Mouse (Mus musculus) stomach, embryonic 14.5 days (tissue): ENCODE results near the gene Telo2. TPM values are rescaled to one million over a fixed set of nuclear protein-coding genes. Genes with fewer than 3 reads are reported as not detected.
A peak's percentile ranks its signal among the peaks of the same experiment; 100 is the strongest.

Source experiments
- ATAC-seq: fragments of 200-750 bp; cut with Nextera tagmentation; 2 replicates; pipeline ENCODE4 v1.8.0; 2017; ENCODE audit warnings: low read depth, moderate TSS enrichment; ENCODE audit not compliant: insufficient number of reproducible peaks, insufficient read depth, low FRiP score
- H3K27ac ChIP-seq: fragments of 300-500 bp; sonication (generic); 2 replicates; pipeline ENCODE4 v1.5.1; 2014; ENCODE audit warnings: mild to moderate bottlenecking, low read length, moderate library complexity, mixed read lengths
- H3K27me3 ChIP-seq: fragments of 300-500 bp; sonication (generic); 2 replicates; pipeline ENCODE4 v1.6.1; 2014; ENCODE audit warnings: low read length, control low read depth, mixed read lengths; ENCODE audit not compliant: control insufficient read depth, insufficient read depth
- H3K36me3 ChIP-seq: fragments of 300-500 bp; sonication (generic); 2 replicates; pipeline ENCODE4 v1.6.1; 2014; ENCODE audit warnings: mild to moderate bottlenecking, control low read depth, low read length, moderate library complexity, mixed read lengths; ENCODE audit not compliant: control insufficient read depth, insufficient read depth
- H3K4me1 ChIP-seq: fragments of 300-500 bp; sonication (generic); 2 replicates; pipeline ENCODE4 v1.6.1; 2014; ENCODE audit warnings: low read length, control low read depth, mixed read lengths; ENCODE audit not compliant: control insufficient read depth, insufficient read depth
- H3K4me2 ChIP-seq: fragments of 300-500 bp; sonication (generic); replicated peaks from 2 replicates; pipeline ENCODE4 v1.6.1; 2014; ENCODE audit warnings: low read depth, low read length, control low read depth
- H3K4me3 ChIP-seq: fragments of 300-500 bp; sonication (generic); 2 replicates; pipeline ENCODE4 v1.5.1; 2014; ENCODE audit warnings: low read depth, low read length, control low read depth
- H3K9ac ChIP-seq: fragments of 300-500 bp; sonication (generic); replicated peaks from 2 replicates; pipeline ENCODE4 v1.6.1; 2014; ENCODE audit warnings: low read depth, mild to moderate bottlenecking, control low read depth, low read length, moderate library complexity, mixed read lengths
- H3K9me3 ChIP-seq: fragments of 300-500 bp; sonication (generic); 2 replicates; pipeline ENCODE4 v1.6.1; 2016; ENCODE audit warnings: low read depth, low read length, control low read depth; ENCODE audit not compliant: control insufficient read depth
- WGBS: fragments of 180-500 bp; shearing (Covaris S2); extraction: QIAGEN DNeasy Blood & Tissue Kit; methylation state at CpG from one replicate; pipeline ENCODE4 v1.1.7; 2014; 5-methylcytosine and 5-hydroxymethylcytosine counted together
- polyA plus RNA-seq: library from polyadenylated mRNA; unstranded; fragments of >200 nt; fragmentation: Nextera tagmentation; extraction: Ambion mirVana; gene quantifications from 2 replicates; pipeline ENCODE4 v1.2.1, GENCODE M21; 2014

Gene Telo2
- polyA plus RNA-seq, 1 experiment from 2014 or later, result 38.2 TPM

DNA sequence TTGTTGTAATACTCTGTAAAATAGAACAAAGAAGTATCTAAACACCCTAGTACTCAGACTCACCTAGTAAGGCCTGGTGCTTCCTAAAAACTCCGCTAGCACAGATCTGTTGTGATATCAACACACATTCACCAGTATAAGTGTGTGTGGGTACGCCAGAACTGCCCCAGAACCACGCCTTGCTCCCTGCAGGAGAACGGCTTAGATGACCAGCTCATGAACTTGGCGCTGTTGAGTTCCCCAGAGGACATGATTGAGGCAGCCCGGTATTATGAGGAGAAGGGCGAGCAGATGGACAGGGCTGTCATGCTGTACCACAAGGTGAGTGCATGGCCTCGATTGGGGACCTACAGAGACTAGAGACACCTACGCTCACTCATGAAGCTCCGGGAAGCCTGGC is 25.3 kb downstream of the Telo2 start:
- Histone ChIP-seq H3K27ac (no peak overlapping the region), H3K9me3 (no peaks in the 10 kb centered on the region), H3K4me2 (no peak overlapping the region), H3K4me3 (no peak overlapping the region), H3K36me3 (peaks cover 18% of the 10 kb centered on the region), H3K4me1 (no peaks in the 10 kb centered on the region), H3K9ac (no peak overlapping the region), H3K27me3 (no peaks in the 10 kb centered on the region)
- WGBS, result 95% methylated on average over 10 of the region's 10 CpGs
- no peak for ATAC-seq

DNA sequence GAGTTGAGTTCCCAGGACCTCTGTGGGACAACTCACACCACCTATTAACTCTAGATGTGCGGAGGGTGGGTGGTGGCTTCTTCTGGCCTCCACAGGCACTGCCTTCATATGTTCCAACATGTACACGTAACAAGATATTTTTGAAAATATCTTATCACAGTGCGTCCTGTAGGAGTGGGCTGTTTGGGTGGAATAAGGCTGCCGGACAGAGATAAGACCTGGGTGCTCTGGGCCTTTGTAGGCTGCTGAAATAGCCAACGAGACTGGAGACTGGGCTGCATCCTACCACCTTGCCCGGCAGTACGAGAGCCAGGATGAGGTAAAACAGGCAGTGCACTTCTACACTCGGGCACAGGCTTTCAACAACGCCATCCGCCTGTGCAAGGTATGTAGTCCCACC is 26.6 kb downstream of the Telo2 start:
- Histone ChIP-seq H3K4me3 (no peak overlapping the region), H3K27ac (no peak overlapping the region), H3K4me1 (peaks cover 8% of the 10 kb centered on the region), H3K9me3 (no peaks in the 10 kb centered on the region), H3K27me3 (no peaks in the 10 kb centered on the region), H3K9ac (no peak overlapping the region), H3K4me2 (no peak overlapping the region), H3K36me3 (peaks cover 16% of the 10 kb centered on the region)
- ATAC-seq, result peak; percentile 66; the same call in 1 of the 2 replicates
- 89% methylated on average over 10 of the region's 10 CpGs for WGBS

DNA sequence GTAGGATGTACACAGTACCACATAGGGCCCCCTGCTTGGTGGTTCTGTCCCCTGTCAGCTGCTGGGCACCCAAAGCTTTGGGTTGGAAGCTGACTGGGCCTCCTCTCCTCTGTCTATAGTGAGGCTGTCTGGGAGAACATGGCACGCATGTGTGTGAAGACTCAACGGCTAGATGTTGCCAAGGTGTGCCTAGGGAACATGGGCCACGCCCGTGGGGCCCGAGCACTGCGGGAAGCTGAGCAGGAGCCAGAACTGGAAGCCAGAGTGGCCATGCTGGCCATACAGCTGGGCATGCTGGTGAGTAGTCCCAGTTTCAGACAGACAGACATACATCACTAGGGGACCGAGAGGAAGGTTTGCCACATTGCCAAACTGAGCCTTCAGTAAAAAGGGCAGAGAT is 29.0 kb downstream of the Telo2 start:
- H3K27ac ChIP-seq, result no peak overlapping the region
- WGBS, result 92% methylated on average over 7 of the region's 7 CpGs
- H3K27me3 ChIP-seq, result no peaks in the 10 kb centered on the region
- no peak overlapping the region for H3K4me3 ChIP-seq
- no peaks in the 10 kb centered on the region for H3K9me3 ChIP-seq
- ATAC-seq, result no peak
- peaks cover 29% of the 10 kb centered on the region for H3K4me1 ChIP-seq
- H3K4me2 ChIP-seq, result no peak overlapping the region
- no peak overlapping the region for H3K9ac ChIP-seq
- peaks cover 5% of the 10 kb centered on the region for H3K36me3 ChIP-seq

DNA sequence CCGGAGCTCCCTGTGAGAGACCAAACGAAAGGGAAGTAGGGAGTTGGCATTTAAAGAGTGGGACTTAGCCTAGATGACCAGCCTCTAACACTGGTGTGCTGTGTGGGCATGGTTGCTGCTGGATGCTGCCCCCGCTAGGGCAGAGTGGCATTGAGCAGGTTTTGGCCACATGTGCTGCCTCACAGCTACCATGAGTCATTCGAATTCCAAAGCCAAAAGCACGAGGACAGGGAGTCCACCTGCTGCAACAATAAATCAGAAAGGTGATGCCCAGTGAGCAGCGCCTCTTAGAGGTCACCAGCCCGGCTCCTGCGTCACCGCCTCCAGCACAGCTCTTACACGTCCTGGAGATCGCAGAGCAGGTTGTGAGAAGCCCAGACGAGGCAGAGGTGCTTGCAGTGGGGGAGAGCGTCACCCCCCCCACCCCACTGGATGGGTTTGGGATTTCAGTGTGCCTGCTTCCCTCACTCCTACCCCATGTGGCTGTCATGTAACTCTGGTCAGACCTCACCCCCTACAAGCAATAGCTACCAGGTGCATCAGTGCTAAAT is 30.9 kb downstream of the Telo2 start:
- H3K4me3 ChIP-seq, result no peak overlapping the region
- no peak for ATAC-seq
- peaks cover 40% of the 10 kb centered on the region for H3K4me1 ChIP-seq
- 73% methylated on average over 13 of the region's 13 CpGs for WGBS
- H3K27me3 ChIP-seq, result no peaks in the 10 kb centered on the region
- no peaks in the 10 kb centered on the region for H3K9me3 ChIP-seq
- no peak overlapping the region for H3K4me2 ChIP-seq
- H3K9ac ChIP-seq, result no peak overlapping the region
- H3K27ac ChIP-seq, result peak overlapping the region; percentile 98
- no peaks in the 10 kb centered on the region; the same call in 1 of the 2 replicates for H3K36me3 ChIP-seq

DNA sequence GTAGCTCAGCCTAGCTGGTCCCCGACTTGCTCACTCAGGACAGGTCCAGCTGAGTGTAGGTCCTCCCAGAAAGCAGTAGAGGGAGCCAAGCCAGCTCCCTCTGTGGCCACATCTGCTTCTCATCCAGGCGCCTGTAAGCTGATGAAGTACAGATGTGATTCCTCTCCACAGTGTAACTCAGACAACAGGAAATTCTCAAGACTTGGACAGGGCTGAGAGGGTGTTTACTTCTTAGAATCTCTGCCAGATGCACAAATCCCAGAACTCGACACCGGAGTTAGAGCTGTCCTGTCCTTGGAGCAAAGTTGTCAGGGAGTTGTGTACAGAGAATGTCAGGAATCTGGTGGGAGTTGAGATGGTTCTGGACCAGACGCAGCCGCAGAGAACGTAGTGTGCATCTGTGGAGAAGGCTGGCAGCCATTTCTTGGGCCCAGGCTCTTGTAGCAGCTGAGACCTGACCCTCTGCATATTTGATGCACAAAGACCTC is 32.3 kb downstream of the Telo2 start, which contains the start of gene Tmem204:
Gene Tmem204, minus strand, starts transcription at position 148 of the 488 bp plus-strand sequence.
- Histone ChIP-seq H3K36me3 (no peaks in the 10 kb centered on the region), H3K4me2 (peak within 1 kb of the TSS; percentile 25; the same call in 1 of the 2 replicates), H3K9me3 (no peaks in the 10 kb centered on the region), H3K27ac (peak within 1 kb of the TSS; percentile 98), H3K9ac (no peak within 1 kb of the TSS), H3K27me3 (no peaks in the 10 kb centered on the region), H3K4me3 (no peak within 1 kb of the TSS), H3K4me1 (peaks cover 42% of the 10 kb centered on the region)
- whole genome bisulfite sequencing, result 19% methylated on average over 7 of the region's 7 CpGs
- peak; percentile 89 for ATAC-seq

DNA sequence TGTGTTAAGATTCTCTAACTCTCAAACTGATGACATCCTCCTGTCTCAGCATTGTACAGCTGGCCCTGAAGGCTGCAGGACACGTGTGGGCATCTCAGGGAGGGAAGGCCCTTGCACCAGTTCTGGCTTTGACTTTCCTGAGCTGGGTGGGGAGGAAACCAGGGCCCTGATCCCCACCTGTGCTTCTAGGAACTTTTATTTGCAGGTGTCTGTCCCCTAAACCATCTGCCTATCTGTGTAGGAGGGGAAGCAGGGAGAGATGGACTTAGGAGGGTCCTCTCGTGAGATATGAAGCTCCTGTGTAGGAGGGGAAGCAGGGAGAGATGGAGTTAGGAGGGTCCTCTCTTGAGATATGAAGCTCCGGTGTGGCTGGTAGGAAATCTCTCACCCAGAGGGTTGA is 32.9 kb downstream of the Telo2 start:
- no peak overlapping the region for H3K9ac ChIP-seq
- H3K9me3 ChIP-seq, result no peaks in the 10 kb centered on the region
- no peak for ATAC-seq
- WGBS, result 34% methylated on average over 3 of the region's 3 CpGs
- H3K4me3 ChIP-seq, result no peak overlapping the region
- H3K4me1 ChIP-seq, result peaks cover 47% of the 10 kb centered on the region
- H3K4me2 ChIP-seq, result peak overlapping the region; percentile 25; the same call in 1 of the 2 replicates
- no peaks in the 10 kb centered on the region for H3K27me3 ChIP-seq
- no peaks in the 10 kb centered on the region for H3K36me3 ChIP-seq
- H3K27ac ChIP-seq, result peak overlapping the region; percentile 98

DNA sequence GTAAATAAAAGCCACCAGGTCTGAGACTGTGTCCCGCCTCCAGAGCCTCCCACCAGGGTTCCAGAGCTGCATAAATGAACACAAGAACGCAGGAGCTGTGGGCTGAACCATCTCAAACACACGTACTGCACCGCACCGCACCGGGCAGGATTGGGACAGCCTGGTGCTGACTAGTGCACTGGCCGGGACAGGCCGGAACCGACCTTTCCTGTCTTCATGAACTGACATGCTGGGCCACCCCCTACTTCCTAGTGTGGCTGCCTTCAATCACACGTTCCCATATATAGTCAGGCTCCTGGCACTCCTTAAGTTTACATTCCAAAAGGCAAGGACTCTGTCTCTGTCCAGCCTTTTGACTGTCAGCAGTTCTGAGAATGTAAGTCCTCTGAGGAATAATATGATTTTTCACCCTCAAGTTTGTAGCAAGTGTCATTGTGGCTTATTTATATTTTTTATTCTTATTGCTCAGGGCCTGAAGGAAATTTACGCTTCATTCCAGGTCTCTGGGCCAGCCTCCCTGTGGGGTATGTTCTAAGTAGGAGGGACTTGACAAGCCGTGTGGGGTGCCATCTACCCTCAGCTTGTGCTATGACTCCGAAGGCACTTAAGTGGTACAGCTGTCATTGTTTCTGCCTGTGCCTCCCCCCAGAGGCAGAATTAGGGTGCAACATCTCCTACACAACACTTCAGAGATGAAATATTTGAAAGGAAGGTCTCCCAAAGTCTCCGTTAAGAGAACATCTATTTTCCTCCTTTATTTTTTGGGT is 33.5 kb downstream of the Telo2 start:
- H3K4me2 ChIP-seq, result peak overlapping the region; percentile 25; the same call in 1 of the 2 replicates
- WGBS, result 33% methylated on average over 14 of the region's 14 CpGs
- H3K4me1 ChIP-seq, result peaks cover 48% of the 10 kb centered on the region
- no peak overlapping the region for H3K4me3 ChIP-seq
- peak; percentile 23; the same call in 1 of the 2 replicates for ATAC-seq
- H3K9ac ChIP-seq, result no peak overlapping the region
- H3K27ac ChIP-seq, result peak overlapping the region; percentile 98
- H3K36me3 ChIP-seq, result no peaks in the 10 kb centered on the region
- H3K27me3 ChIP-seq, result no peaks in the 10 kb centered on the region
- H3K9me3 ChIP-seq, result no peaks in the 10 kb centered on the region

DNA sequence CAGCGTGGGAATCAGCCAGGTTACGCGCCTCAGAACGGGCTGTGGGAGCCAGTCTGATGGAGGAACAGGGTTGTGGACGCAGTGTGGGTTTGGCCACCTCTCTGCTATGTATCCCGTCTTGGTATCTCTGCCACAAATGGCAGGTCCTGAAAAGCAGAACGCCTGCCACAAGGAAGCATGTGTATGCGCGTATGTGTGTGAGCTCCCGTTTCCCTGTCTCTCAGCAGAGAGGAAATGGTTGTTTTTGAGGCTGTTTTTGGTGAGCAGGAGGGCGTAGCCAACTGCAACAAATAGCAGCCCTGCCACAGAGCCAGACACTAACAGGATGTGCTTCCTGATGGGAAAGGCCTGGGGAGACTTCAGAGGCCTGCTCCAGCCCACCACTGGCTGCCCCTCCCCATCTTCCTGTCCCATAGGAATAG is 34.8 kb downstream of the Telo2 start:
- Histone ChIP-seq H3K9ac (no peak overlapping the region; the same call in 1 of the 2 replicates), H3K9me3 (no peaks in the 10 kb centered on the region), H3K27ac (peak overlapping the region; percentile 98), H3K4me3 (peak overlapping the region; percentile 25), H3K4me1 (peaks cover 48% of the 10 kb centered on the region), H3K4me2 (peak overlapping the region; percentile 34), H3K27me3 (no peaks in the 10 kb centered on the region), H3K36me3 (no peaks in the 10 kb centered on the region)
- ATAC-seq, result no peak
- WGBS, result 58% methylated on average over 11 of the region's 11 CpGs
